ENCODE assay signal across 24 mouse cellular contexts in the genomic region with DNA sequence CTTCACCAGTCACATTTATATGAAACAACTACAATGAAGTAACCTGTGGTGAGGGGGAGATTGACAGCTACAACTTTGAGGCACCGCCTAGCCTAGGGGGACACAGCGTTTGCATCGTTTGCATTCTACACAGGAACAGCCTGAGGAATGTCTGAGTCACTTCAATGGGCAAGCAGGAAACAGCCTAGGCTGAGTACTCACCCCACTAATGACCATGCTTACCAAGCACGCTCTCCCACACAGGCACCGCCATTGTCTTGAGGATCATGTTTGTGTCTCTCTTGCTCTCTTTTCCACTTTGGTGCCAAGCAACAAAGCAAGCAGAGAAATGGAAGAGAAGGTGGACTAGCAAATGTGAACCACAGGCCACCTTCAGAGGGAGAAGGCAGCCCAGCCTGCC.
DNase-seq lines count a peak whose midpoint lies in the region; ATAC-seq and TF ChIP-seq lines count a peak whose summit lies in the region.
"Had no signal": no experiment of that assay in that cellular context is flagged by ENCODE, and none has a peak within 500 bp of the region (broad histone marks: within the 10 kb centered on the region; RNA-seq: fewer than 3 reads in every experiment).

No protein-coding gene starts in this region.

- no peak overlapping the region for H3K27ac ChIP-seq in forebrain, postnatal 0 days (ENCODE audit: low read depth, low read length)
- no peak overlapping the region for H3K27ac ChIP-seq in forebrain, embryonic 16.5 days (ENCODE audit: low read length)
- H3K27ac ChIP-seq in cortical plate, adult 2 months (ENCODE audit: insufficient read depth, low read length), result peak overlapping the region; percentile 83
- H3K27ac ChIP-seq: forebrain, embryonic 10.5 days; heart, embryonic 10.5 days; hindbrain, postnatal 0 days; layer of hippocampus, adult 2 months; liver, embryonic 13.5 days; midbrain, embryonic 13.5 days; neural tube, embryonic 12.5 days had no signal

- no peaks in the 10 kb centered on the region for H3K36me3 ChIP-seq in forebrain, postnatal 0 days (ENCODE audit: insufficient read depth)
- no peaks in the 10 kb centered on the region for H3K36me3 ChIP-seq in forebrain, embryonic 16.5 days (ENCODE audit: control insufficient read depth, insufficient read depth)
- H3K36me3 ChIP-seq: forebrain, embryonic 10.5 days; G1E; heart, embryonic 10.5 days; liver, embryonic 13.5 days; midbrain, embryonic 13.5 days; neural tube, embryonic 12.5 days had no signal

- no peak overlapping the region for H3K4me3 ChIP-seq in forebrain, postnatal 0 days (ENCODE audit: low read depth, low read length)
- H3K4me3 ChIP-seq in forebrain, embryonic 16.5 days (replicated peaks; ENCODE audit: low read length), result no peak overlapping the region
- no peak overlapping the region for H3K4me3 ChIP-seq in cortical plate, adult 2 months (ENCODE audit: insufficient read depth, low read length)
- H3K4me3 ChIP-seq: forebrain, embryonic 10.5 days; heart, embryonic 10.5 days; layer of hippocampus, adult 2 months; liver, embryonic 13.5 days; midbrain, embryonic 13.5 days; neural tube, embryonic 12.5 days had no signal

- 46% methylated on average over 5 of the region's 5 CpGs for WGBS in forebrain, postnatal 0 days
- WGBS in forebrain, embryonic 16.5 days, result 51% methylated on average over 5 of the region's 5 CpGs

- H3K4me2 ChIP-seq in forebrain, postnatal 0 days (ENCODE audit: low read depth), result no peak overlapping the region
- no peak overlapping the region for H3K4me2 ChIP-seq in forebrain, embryonic 16.5 days (ENCODE audit: low read length)
- H3K4me2 ChIP-seq: liver, embryonic 13.5 days; lung, embryonic 14.5 days; midbrain, embryonic 13.5 days; neural tube, embryonic 12.5 days had no signal

- DNase-seq in forebrain, postnatal 0 days, result no peak
- peak; percentile 26 to 47 for DNase-seq in left cerebral cortex, postnatal 36 days (ENCODE audit: low spot score in 2 of 2)
- no peak for DNase-seq in left cerebral cortex, postnatal 4 days
- no peak for DNase-seq in lung, adult 18-20 months
- no peak for DNase-seq in gastrocnemius, postnatal 10 days
- DNase-seq: adrenal gland, adult 8-10 months; cerebellum, adult 11-12 months; cerebellum, postnatal 10 days; kidney, adult 9 months; kidney, postnatal 25 days; liver, embryonic 13.5 days; lung, embryonic 14.5 days had no signal

- TF ChIP-seq CTCF in forebrain, postnatal 0 days (IDR thresholded peaks at IDR 0.05; ENCODE audit: low read depth), result no peak
- TF ChIP-seq CTCF in cortical plate, adult 2 months (IDR thresholded peaks at IDR 0.05; ENCODE audit: extremely low read depth, insufficient read depth, low read length), result no peak

- no peak for TF ChIP-seq POLR2A in cortical plate, adult 2 months (IDR thresholded peaks at IDR 0.05; ENCODE audit: extremely low read depth, insufficient read depth, low read length)

- H3K9ac ChIP-seq in forebrain, postnatal 0 days, result no peak overlapping the region
- no peak overlapping the region for H3K9ac ChIP-seq in forebrain, embryonic 16.5 days (replicated peaks; ENCODE audit: low read depth, low read length)
- H3K9ac ChIP-seq: liver, embryonic 13.5 days; lung, embryonic 14.5 days; midbrain, embryonic 13.5 days; neural tube, embryonic 12.5 days had no signal

- no peaks in the 10 kb centered on the region for H3K27me3 ChIP-seq in forebrain, postnatal 0 days (ENCODE audit: insufficient read depth, low read length)
- H3K27me3 ChIP-seq in forebrain, embryonic 16.5 days (replicated peaks; ENCODE audit: control insufficient read depth, insufficient read depth, low read length), result no peaks in the 10 kb centered on the region
- H3K27me3 ChIP-seq: CH12.LX; liver, embryonic 13.5 days; midbrain, embryonic 13.5 days; neural tube, embryonic 12.5 days had no signal

- intact Hi-C loops in left cerebral cortex, postnatal 36 days (cut with DNase I), result loop anchor here (5.0 to 10.0 kb wide), 2 partner anchors 79 to 114 kb away; no protein-coding TSS in a partner anchor
- intact Hi-C loops in left cerebral cortex, postnatal 4 days (cut with DNase I), result no loop called here

- no peaks in the 10 kb centered on the region for H3K9me3 ChIP-seq in forebrain, postnatal 0 days (ENCODE audit: low read length)
- no peaks in the 10 kb centered on the region for H3K9me3 ChIP-seq in forebrain, embryonic 16.5 days (ENCODE audit: control insufficient read depth, low read length)
- H3K9me3 ChIP-seq: forebrain, embryonic 10.5 days; heart, embryonic 10.5 days; liver, embryonic 13.5 days; midbrain, embryonic 13.5 days; neural tube, embryonic 12.5 days had no signal

- no peaks in the 10 kb centered on the region for H3K4me1 ChIP-seq in forebrain, postnatal 0 days (ENCODE audit: insufficient read depth)
- no peaks in the 10 kb centered on the region for H3K4me1 ChIP-seq in forebrain, embryonic 16.5 days (replicated peaks; ENCODE audit: control insufficient read depth, insufficient read depth, low read length)
- peaks cover 4% of the 10 kb centered on the region for H3K4me1 ChIP-seq in cortical plate, adult 2 months (ENCODE audit: control insufficient read depth, insufficient read depth, low read length)
- H3K4me1 ChIP-seq: forebrain, embryonic 10.5 days; heart, embryonic 10.5 days; liver, embryonic 13.5 days; midbrain, embryonic 13.5 days; neural tube, embryonic 12.5 days had no signal

- peak; percentile 40 for ATAC-seq in forebrain, postnatal 0 days
- ATAC-seq in forebrain, embryonic 16.5 days, result no peak
- ATAC-seq: activated CD4-positive, CD25-positive, alpha-beta regulatory T cell, adult 4 months; hindbrain, postnatal 0 days; intestine, embryonic 16.5 days; midbrain, embryonic 13.5 days had no signal

Comparison
In these comparisons a context has a peak if more than half of its experiments do, and no peak if none do; other contexts are left out.
1. DNase-seq: peak in left cerebral cortex, postnatal 36 days (2 of 2); none in forebrain, postnatal 0 days (single experiment), left cerebral cortex, postnatal 4 days (single experiment), lung, adult 18-20 months (0 of 2) and gastrocnemius, postnatal 10 days (single experiment).